Mouse (Mus musculus): ENCODE data around the gene Prss8.
"Not testable (repeated sequence)": the region's sequence is repeated elsewhere in the genome, so short reads cannot be mapped to it uniquely, and the experiment has no call there.

The Prss8 gene

DNA sequence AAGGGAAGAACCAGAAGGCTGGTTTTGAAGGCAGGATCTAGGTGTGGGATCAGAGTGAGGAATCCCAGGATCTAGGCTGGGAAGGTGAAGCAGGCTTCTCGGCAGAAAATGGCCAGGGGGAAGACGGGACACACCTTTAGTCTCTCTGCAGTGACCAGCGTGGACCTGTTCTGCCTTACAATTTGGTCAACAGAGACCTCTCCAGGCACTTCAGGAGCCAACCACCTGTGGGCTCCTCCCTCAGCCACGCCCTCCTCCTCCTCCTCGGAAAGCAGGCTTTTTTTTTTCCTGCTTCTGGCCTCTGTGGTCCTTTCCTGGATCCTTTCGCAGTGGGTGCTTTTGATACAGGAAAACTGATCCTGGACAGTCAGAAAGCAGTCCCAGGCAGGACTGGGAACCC lies at the start of gene Prss8:
Gene Prss8 (minus strand): TSS at position 182 of the 400 bp plus-strand sequence.
- DNase-seq (ENCODE audit: extremely low spot score), result peak; percentile 20

DNA sequence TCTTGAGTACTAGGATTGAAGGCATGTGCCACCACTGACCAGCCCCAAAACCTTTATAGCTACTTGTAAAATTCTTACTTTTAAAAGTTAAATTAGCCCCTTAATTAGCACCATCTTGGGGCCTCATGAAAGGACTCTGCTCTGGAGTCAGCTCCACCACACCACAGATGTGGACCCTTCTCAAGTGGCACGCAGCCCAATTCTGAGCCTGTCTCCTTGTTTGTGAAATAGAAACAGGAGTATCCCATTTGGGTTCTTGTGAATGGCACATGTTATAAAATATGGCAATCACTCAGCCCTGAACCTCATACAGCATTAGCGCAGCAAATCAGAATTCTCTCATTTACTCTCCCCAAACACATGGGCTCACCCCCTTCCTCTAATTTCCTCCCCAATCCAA lies 49.0 kb upstream of the Prss8 start:
- no peak for DNase-seq (ENCODE audit: extremely low spot score)

DNA sequence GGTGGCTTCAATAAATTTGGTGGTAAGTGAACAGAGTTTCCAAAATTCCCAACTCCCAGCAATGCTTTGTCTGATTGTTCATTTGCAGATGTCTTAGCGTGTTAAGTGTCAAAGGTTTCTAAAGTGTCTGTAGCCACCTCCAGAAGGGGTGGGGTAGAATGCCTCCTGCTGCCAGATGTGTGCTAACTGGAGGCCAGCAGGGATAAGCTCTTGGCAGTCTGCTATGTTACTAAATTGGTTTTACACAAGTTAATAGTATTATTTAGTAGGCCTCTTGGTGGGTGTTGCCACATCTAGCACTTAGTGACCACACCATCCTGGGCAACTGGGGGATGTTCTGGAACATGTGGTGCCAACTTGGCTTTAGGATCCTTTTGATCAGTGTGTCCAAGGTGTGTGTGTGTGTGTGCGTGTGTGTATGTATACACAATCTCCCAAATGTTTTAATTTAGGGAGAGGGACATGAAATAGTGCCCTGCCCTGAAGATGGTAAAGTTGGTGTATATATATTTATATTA lies 44.6 kb upstream of the Prss8 start:
- no peak for DNase-seq (ENCODE audit: extremely low spot score)

DNA sequence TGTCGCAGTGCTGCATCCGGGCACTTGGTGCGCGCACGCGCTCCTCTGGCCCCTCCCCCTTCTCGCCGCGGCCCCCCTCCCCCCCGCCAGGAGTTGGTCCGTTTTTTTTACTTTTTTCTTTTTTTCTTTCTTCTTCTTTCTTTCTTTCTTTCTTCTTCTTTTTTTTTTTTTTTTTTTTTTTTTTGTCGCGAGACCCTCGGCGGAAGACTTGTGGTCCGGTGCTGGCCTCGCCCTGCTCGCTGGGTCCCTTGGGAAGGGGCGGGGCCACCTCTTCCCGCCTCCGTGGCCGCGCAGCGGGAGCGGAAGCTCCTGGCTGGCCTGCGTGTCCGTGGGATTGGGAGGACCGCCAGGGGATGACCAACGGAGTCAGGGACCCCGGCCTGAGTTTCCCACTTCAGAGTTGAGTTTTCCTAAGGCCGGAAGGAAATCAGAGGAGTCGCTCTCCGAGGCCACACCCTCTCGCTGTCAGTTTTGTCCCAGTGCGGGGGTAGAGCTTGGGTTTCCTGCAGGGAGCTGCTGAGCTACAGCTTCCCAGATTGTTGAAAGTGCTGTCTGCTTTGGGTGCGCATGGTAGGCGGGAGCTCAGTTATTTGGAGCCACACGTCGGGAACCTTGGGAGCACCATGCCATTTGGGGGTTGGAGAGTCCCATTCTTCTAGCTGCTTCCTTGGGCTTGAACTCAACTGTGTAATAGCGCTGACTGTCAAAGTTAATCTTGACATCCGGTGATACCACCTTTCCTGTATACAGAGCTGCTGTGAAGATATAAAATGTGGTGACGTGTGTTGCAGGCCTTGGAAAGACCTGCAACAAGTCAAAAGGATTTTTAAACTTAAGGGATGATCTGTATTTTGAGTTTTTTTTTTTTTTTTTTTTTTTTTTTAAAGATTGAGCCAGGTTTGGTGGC lies 38.3 kb upstream of the Prss8 start:
- peak; percentile 79 for DNase-seq (ENCODE audit: extremely low spot score)

DNA sequence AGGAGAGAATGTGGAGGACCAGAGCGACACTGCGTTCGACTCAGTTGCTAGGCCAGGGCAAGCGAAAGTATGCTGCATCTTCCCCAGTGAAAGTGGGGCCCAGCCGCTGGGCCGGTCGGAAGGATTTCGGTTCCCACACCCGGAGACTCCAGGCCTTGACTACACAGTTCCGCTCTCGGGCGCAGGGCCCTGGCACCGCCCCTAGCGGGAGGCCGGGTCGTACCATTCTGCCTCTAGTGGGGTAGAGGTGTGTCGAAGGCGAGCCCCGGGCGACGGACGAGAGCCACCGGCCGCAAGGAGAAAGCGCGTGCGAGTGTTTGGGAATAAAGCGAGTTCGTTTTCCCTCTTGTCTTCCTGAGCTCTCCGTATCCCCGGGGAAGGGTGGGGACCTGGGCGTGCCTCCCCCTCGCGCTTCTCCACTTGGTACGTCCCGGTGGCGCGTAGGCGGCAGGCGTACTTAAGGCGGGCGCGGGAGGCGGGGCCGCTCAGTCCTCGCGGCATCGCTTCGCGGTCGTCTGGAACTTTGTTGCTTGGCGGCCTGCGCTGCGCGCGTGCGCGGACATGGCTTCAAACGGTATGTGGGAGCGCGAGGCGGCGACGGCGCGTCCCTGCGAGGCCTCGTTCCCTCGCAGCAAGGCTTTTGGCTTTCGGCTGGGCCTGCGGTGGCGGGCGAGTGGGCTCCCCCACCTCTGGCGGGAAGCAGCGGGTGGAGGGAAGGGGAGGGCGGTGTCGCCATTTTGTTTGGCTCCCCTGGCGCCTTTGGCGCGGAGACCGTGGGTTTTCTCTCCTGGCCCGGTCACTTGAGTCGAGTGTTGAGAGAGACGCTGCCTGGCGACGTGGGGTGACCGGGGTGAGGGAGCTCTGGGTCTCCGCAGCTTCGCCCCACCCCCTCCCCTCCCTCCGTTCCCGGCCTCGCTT lies 37.4 kb upstream of the Prss8 start, which contains the start of gene Fus:
Gene Fus (plus strand): TSS at position 454 of the 918 bp plus-strand sequence.
- DNase-seq (ENCODE audit: extremely low spot score), result peak; percentile 95

DNA sequence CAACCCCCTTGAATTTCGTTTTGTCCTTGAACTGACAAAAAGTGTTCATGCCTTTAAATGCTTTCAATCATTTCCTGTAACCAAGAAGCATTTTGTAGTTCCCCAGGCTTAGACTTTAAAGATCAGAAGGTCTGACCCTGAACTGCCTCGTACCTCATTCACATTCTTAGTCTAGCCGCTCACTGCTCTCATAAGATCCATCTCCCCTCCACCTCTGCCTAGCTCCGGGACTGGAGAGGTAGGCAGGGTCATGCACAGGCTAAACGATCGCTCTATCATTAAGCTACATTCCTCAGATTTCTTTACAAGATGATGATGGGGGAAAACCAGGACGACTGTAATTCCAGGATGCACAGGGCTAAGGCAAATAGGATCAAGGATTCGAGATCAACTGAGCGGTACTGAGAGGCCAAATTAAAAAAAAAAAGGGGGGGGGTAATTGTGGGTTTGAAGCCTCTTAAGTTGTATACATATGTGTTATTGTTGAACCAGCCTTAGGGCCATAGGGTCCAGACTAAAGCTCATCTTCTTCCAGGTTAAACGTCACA lies 36.5 kb upstream of the Prss8 start:
- DNase-seq (ENCODE audit: extremely low spot score), result peak; percentile 35

DNA sequence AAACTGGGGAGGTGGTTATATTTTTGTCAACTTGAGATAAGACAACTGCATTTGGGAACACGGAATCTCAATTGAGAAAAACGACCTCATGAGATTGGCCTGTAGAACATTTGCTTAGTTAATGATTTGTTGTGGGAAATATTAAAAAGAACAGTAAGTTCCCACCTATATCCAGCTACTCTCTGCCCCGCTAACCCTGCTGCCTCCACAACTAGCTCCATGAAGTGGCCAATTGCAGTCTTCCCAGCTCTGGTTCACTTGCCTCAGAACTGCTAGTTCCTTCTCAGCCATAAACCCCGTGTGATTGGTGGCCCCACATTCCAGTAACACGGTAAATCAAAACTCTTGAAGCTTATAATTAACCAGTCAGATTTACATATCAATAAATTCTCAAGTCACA lies 29.5 kb upstream of the Prss8 start:
- DNase-seq (ENCODE audit: extremely low spot score), result no peak

DNA sequence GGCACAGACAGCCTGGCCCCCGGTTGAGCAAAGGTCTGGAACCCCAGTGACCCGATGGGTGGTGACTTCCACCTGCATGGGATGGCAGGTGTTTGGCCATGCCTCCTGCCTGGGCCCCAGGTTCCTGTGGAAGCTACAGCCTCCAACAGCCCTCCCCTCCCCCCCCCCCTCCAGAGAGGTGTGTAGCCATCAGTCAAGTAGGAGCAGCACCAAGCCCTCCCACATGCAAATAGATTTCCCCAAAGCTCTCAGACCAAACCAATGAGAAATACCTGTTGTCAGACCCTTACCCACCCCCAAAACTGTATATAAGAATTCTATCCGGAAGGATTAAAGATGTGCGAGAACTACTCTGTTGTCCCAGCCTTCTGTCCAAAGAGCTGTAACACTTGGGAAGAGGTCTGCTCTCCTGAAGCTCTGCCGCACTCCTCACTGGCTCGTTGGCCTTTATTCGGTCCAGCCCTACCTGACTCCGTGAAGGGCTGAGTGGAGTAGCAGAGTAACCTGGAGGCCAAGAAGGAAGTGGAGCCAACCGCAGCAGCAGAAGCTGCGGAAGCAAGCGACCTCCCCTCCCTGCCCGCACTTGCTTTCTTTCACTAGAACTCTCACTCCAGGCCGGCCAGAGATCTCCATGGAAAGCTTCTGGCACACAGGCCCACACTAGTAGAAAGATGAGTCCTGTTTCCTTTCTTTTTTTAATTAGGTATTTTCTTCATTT lies 23.1 kb upstream of the Prss8 start:
- no peak for DNase-seq (ENCODE audit: extremely low spot score)

DNA sequence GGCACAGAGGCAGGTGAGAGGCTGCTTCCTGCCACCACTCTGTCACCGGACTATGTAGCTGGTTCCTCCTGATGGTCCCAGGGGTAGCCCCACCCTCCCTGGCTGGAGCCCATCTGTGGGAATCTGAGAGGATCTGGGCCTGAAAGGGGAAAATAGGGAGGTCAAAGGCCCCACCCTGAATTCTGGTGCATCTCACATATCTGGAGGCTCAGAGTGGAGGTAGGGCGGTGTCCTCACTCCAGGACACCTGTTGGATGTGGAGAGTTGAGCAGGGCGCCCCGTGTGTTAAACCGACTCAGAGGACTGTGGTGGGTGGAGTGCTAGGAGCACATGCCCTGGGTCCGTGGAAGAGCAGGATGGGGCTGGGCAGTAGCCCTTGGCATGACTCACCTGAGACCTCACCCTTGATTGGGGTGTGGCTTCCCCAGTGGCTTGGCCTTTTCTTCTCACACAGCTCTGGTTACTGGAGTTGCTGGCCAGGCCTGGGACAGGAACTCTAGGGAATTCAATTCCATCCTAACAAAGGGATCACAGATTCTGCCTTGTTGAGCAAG lies 16.6 kb upstream of the Prss8 start, which contains the start of gene Prss36:
Gene Prss36 (minus strand): TSS at position 256 of the 554 bp plus-strand sequence.
- DNase-seq (ENCODE audit: extremely low spot score), result no peak

DNA sequence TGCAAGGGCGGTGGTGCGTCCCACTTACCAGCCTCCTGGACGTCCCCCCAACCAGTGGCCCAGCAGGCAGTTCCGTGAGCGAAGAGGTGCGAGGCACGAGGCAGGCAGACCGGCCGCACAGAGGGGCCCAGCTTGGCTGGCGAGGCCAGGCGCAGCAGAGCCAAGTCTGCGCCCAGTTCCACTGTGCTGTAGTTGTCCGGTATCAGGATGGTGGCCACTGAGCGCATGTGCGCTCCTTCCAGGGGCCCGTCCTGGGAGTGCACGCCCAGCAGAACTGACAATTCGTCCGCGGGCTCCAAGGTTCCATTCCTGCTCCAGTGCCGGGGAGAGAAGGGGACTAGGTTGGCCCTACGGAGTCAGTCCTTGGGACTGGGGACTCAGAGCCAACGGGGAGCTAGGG lies 14.7 kb upstream of the Prss8 start:
- peak; percentile 26 for DNase-seq (ENCODE audit: extremely low spot score)

DNA sequence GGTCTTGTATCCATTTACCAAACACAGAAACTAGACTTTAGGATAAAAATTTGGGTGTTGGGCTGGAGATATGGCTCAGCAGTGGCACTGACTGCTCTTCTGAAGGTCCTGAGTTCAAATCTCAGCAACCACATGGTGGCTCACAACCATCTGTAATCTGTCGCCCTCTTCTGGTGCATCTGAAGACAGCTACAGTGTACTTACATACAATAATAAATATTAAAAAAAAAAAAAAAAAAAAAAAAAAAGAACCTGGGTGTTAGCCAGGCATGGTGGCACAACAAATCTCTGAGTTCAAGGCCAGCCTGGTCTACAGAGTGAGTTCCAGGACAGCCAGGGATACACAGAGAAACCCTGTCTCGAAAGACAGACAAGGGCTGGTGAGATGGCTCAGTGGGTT lies 12.2 kb upstream of the Prss8 start:
- DNase-seq (ENCODE audit: extremely low spot score), result not testable (repeated sequence)

DNA sequence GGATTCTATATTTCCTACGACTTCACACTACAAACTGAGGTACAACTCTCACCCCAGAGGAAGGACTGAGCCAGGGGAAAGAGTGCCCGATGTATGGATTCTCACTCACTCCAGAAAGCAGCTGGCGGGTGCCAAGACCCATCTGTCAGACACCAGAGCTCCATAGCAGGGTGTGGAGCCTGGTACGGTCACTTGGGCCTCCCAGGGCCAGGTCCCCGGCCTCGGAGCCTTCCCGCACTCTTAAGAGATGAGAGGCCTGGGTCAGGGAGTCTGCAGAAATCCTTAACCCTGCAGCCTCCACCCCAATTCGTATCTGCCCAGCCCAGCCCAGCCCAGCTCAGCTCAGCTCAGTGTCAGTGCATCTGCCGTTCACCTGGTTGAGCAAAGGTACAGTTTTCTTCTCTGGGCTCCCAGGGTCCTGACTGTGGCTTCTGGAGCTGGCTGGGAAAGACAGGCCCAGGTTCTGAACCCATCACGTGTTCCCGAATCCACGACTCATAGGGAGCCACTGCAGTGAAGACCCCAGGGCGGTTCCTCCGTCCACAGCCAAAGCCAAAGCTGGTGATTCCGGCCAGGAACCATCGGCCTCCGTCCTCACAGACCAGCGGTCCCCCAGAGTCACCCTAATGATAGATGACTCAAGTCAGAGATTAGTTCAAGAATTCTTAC lies 6.4 kb upstream of the Prss8 start:
- no peak for DNase-seq (ENCODE audit: extremely low spot score)

DNA sequence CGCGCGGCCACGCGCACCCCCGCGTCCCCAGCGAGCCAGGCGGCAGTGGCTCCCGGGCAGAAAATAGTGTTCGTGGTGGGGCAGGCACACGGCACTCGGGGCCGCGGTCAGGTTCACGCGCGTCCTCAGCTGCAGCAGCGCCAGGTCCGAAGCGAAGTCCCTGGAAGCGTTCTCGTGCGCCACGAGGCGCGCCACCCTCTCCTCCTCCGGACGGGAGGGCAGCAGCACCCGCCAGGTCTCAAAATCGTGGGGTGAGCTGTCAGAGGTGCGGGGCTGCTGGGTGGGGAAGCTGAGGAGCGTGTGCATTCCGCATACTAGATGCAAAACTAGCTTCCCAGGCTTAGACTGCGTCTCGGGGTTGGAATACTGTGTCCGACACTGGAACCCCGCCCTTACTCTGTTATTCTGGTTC lies 5.8 kb upstream of the Prss8 start:
- DNase-seq (ENCODE audit: extremely low spot score), result no peak

DNA sequence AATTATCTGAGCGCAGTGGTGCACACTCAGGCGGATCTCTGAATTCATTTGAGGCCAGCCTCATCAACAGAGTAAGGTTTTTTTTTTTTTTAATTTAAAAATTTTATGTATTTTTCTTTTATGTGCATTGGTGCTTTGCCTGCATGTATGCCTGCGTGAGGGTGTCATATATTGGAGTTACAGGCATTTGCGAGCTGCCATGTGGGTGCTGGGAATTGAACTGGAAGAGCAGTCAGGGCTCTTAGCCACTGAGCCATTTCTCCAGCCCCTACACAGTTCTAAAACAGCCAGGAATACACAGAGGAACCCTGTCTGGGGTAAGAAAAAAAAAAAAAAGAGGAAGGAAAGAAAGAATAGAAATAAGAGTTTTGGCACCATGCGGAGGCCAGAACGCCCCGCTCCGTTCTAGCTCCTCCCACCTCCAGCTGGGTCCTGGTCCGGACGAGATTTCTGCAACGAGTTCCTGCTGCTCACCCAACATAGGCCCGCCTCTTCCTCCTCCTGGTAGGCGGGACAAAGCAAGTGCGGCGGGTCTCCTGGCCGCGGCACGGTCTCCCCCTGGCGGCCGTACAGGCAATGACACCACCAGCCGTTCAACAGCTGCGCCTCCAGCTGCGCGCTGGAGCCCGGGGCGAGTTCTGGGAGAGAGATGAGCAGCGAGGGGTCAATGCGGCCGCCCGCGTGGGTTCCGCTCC lies 5.3 kb upstream of the Prss8 start:
- peak; percentile 94 for DNase-seq (ENCODE audit: extremely low spot score)

DNA sequence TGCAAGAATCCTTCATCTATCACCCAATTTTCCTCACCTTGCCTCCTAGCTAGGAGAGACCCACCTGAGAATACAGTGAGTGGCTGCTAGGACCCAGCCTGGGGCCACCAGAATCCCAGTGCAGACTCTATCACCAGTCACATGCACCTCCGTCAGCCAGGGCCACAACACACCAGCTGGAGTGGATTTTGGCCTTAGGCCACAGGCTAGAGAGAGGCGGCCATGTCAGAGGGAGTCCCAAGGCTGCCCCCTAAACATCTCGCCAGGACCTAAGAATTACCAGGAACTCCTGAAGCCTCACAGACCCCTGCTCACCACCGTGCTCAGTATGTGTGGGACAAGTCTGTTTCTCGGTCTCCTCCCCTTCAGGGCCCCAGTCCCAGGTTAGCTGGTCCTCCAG lies 4.2 kb upstream of the Prss8 start:
- DNase-seq (ENCODE audit: extremely low spot score), result no peak

DNA sequence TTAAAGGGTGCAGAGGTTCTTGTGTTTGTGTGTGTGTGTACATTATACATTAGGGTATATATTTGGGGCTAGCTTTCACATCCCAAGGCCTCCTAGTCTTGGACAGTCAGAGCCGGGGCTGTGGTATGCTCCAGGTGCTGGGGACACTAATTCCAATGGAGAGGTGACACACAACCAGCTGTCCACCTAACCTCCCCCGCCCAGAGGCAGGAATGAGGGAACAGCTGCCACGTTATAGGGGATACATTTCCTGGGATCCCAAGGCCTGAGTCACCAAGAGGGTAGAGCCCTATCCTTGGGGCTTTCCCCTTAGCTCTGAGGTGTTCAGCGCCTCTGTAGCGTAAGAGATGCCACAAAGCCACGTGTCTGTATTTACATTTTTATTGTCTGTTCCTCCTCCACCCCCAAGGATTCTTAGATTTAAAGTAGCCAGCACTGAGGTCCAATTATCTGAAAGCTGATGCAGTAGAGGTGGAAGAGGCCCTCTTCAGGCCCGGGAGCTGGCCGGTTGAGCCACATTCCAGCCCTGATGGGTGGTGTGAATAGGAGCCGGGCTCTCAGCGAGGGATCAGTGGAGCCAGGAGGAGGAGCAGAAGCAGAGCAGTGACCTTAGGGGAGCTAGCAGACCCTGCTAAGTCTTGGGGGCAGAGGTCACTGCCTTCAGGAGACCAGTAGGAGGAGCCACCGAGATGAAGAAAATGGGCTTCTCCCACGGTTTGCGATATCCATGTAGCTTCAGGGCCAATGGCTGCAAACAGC lies 2.5 kb upstream of the Prss8 start:
- peak; percentile 72 for DNase-seq (ENCODE audit: extremely low spot score)

DNA sequence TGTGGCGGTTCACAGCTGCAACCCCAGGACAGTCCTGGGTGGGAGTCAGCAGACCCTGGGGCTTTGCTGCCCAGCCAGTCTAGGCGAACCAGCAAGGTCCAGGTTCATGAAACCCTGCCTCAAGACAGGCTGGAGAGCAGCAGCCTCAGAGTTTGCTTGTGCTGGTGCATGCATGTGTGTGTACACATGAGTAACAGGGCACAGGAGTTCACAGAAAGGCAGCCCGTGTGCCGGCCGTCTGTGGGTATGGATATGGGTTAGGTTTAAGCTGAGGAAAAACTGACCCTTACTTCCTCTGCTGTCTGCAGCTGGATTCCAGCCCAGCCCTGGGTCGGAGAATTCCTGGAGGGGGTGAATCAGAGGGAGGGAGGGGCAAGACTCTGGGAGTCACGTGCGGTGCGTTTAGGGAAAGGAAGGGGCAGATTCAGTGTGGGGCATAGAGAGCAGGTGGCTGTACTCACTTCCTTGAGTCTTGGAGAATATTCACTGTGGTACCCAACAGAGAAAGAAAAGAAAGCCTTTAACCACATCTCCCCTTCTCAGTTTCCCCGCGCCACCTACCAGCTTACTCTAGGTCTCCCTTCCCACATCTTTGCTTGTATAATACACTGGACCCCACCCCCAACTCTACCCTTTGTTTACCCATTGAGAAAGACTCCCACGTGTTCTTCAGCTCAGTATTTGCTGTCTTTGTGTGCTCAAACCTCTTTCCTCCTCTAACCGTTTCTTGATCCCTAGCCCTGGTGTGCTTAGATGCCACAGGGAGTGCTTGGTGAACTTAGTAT lies 1.6 kb upstream of the Prss8 start:
- peak; percentile 49 for DNase-seq (ENCODE audit: extremely low spot score)

DNA sequence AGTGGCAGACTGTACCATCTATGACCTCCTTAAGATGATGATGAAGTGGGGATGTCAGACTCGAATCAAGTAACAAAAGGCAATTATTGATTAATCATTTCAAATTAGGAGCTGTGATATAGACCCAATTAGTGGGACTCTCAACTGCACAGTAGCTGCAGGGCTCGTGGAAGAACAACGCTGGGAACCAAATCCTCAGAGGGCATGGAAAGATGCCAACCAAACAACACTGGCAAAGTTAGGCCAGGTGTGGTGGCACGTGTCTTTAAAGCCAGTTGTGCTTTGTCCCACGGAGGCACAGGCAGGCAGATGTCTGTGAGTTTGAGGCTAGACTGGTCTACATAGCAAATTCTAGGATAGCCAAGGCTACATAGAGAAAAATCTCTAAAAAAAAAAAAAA lies 732 bp upstream of the Prss8 start:
- no peak for DNase-seq (ENCODE audit: extremely low spot score)

Measured in embryo, embryonic 9.5 days (tissue).